Mouse (Mus musculus) neural tube, embryonic 13.5 days (tissue): Measurements from ENCODE around the gene Slc16a11. TPM values are rescaled to one million over a fixed set of nuclear protein-coding genes. Genes with fewer than 3 reads are reported as not detected.
A peak's percentile ranks its signal among the peaks of the same experiment; 100 is the strongest.

ENCODE experiments used
- ATAC-seq: fragments of 200-750 bp; cut with Nextera tagmentation; 2 replicates; pipeline ENCODE4 v1.8.0; 2017; ENCODE audit warnings: low read depth, mild to moderate bottlenecking, moderate TSS enrichment, moderate library complexity
- H3K27ac ChIP-seq: fragments of 300-500 bp; sonication (generic); replicated peaks from 2 replicates; pipeline ENCODE4 v1.5.1; 2015; ENCODE audit warnings: moderate library complexity, mild to moderate bottlenecking, inconsistent platforms
- H3K27me3 ChIP-seq: fragments of 300-500 bp; sonication (generic); 2 replicates; pipeline ENCODE4 v1.6.1; 2015; ENCODE audit warnings: mild to moderate bottlenecking, inconsistent platforms
- H3K36me3 ChIP-seq: fragments of 300-500 bp; sonication (generic); 2 replicates; pipeline ENCODE4 v1.6.1; 2015; ENCODE audit warnings: mild to moderate bottlenecking, inconsistent platforms
- H3K4me1 ChIP-seq: fragments of 300-500 bp; sonication (generic); replicated peaks from 2 replicates; pipeline ENCODE4 v1.6.1; 2015; ENCODE audit warnings: inconsistent platforms
- H3K4me2 ChIP-seq: fragments of 300-500 bp; sonication (generic); 2 replicates; pipeline ENCODE4 v1.6.1; 2015; ENCODE audit warnings: inconsistent platforms, mild to moderate bottlenecking, moderate library complexity
- H3K4me3 ChIP-seq: fragments of 300-500 bp; sonication (generic); 2 replicates; pipeline ENCODE4 v1.5.1; 2015; ENCODE audit warnings: mild to moderate bottlenecking, inconsistent platforms
- H3K9ac ChIP-seq: fragments of 300-500 bp; sonication (generic); 2 replicates; pipeline ENCODE4 v1.6.1; 2015; ENCODE audit warnings: moderate library complexity, mild to moderate bottlenecking, inconsistent platforms
- H3K9me3 ChIP-seq: fragments of 300-500 bp; sonication (generic); 2 replicates; pipeline ENCODE4 v1.6.1; 2016; ENCODE audit warnings: inconsistent platforms
- WGBS: fragments of 180-500 bp; shearing (Covaris S2); methylation state at CpG from one replicate; pipeline ENCODE4 v1.1.7; 2015; 5-methylcytosine and 5-hydroxymethylcytosine counted together
- microRNA counts: library from miRNA; unstranded; fragments of <30 nt; microRNA quantifications from one replicate; lab custom pipeline; 2016
- microRNA-seq: library from miRNA; unstranded; fragments of <30 nt; microRNA quantifications from one replicate; pipeline ENCODE4, GENCODE M21; 2016
- polyA plus RNA-seq: library from polyadenylated mRNA; unstranded; fragments of >200 nt; fragmentation: Nextera tagmentation; extraction: Ambion mirVana; gene quantifications from 2 replicates; pipeline ENCODE4 v1.2.1, GENCODE M21; 2015

Slc16a11 gene
- polyA plus RNA-seq, 1 experiment from 2014 or later: 3.4 TPM

DNA sequence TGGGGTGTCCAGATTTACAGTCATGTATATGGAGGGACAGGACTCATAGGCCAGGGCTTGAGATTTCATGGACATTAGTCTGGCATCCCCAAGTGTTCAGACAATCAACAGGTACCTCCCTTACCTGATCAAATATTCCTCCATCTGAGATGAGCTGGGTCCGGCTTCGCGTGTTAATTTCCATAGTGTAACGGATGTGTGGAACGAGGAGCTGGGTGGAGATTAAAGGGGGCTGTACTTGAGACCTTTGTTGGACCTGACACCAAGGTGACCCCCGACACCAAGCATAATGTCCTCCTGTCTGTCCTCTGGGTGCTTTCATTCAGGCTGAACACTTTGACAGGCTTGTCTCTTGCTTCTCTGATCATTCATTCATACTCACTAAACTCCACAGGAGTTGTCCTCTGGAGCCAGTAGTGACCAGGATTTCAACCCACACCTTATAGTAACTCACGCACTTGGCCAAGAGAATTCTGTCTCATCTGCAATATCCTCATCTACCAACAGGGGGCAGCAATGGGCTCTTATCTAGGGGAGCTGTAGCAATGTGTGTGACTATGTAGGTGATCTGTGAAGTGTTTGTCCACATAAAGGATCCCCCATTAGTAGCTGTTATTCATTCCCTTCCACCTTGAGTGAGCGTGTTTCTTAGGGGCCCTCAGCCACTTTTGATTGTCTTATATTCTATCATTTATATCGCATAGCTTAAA is 34.7 kb downstream of the Slc16a11 start:
- Histone ChIP-seq H3K27me3 (peaks cover 44% of the 10 kb centered on the region), H3K4me2 (no peak overlapping the region), H3K9me3 (no peaks in the 10 kb centered on the region), H3K4me3 (no peak overlapping the region), H3K4me1 (peaks cover 8% of the 10 kb centered on the region; the same call in 1 of the 2 replicates), H3K27ac (no peak overlapping the region), H3K36me3 (no peaks in the 10 kb centered on the region), H3K9ac (no peak overlapping the region)
- ATAC-seq: no peak
- WGBS: 56% methylated on average over 9 of the region's 9 CpGs

DNA sequence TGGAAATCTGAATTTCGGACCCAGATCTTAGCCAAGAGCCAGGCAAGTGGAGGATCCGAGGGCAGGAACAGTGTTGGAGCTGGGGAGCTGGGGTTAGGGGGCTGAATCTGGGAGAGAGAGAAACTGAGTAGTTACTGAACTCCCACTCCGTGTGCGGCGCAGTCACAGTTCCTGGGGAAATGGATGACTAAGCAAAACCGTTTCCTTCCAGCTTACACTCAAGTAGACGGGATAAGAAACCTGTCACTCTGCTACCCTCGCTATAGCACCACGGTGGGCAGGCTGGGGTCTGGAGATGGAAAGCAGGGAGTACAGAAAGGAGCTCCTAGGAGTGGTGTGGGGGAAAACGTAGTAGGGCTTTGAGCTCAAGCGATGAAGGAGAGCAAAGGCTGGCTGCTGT is 37.6 kb downstream of the Slc16a11 start:
- Histone ChIP-seq H3K4me2 (no peak overlapping the region), H3K27ac (no peak overlapping the region), H3K4me1 (peaks cover 15% of the 10 kb centered on the region; the same call in 1 of the 2 replicates), H3K9ac (no peak overlapping the region), H3K9me3 (no peaks in the 10 kb centered on the region), H3K36me3 (no peaks in the 10 kb centered on the region), H3K4me3 (no peak overlapping the region), H3K27me3 (peaks cover 62% of the 10 kb centered on the region)
- ATAC-seq: no peak
- WGBS: 72% methylated on average over 11 of the region's 11 CpGs

DNA sequence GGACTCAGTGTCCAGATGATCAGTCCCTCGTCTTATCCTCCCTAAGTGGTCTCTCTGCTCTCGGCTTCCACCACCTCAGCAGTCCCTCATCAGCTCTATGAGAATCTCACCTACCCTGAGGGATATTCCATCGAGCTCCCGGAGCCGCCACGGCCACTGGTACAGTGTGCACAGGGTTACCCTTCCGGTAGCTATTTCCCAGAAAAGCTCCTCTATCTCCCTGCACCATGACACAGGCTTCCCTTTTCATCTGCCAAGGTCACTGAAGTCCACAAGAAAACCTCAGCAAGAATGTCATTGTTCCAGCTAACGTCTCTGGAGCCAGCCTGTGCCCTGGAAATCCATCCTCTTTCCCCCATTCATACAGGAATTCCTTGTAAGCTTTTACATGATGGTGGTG is 39.3 kb downstream of the Slc16a11 start:
- H3K27ac ChIP-seq: no peak overlapping the region
- ATAC-seq: no peak
- no peak overlapping the region for H3K4me2 ChIP-seq
- H3K36me3 ChIP-seq: no peaks in the 10 kb centered on the region
- H3K4me3 ChIP-seq: no peak overlapping the region
- no peaks in the 10 kb centered on the region for H3K9me3 ChIP-seq
- no peak overlapping the region for H3K9ac ChIP-seq
- 83% methylated on average over 8 of the region's 8 CpGs for WGBS
- H3K27me3 ChIP-seq: peaks cover 69% of the 10 kb centered on the region
- H3K4me1 ChIP-seq: peaks cover 18% of the 10 kb centered on the region; the same call in 1 of the 2 replicates

- Histone ChIP-seq H3K27me3 (peaks cover 70% of the 10 kb centered on the region), H3K4me2 (peak overlapping the region; percentile 46), H3K9ac (0 out of 2 replicates have a peak overlapping the region, but pooled peaks have one; percentile 45), H3K27ac (no peak overlapping the region), H3K9me3 (no peaks in the 10 kb centered on the region), H3K4me1 (peaks cover 10% of the 10 kb centered on the region; the same call in 1 of the 2 replicates), H3K4me3 (peak overlapping the region; percentile 22), H3K36me3 (no peaks in the 10 kb centered on the region)
- ATAC-seq: no peak
- 5% methylated on average over 18 of the region's 18 CpGs for WGBS
These were observed 41.8 kb downstream of the Slc16a11 start for GRCm38 (mm10) chr11:70254337-70254736.

- peak within 1 kb of the TSS; percentile 45; the same call in 1 of the 2 replicates for H3K9ac ChIP-seq
- peak within 1 kb of the TSS; percentile 46 for H3K4me2 ChIP-seq
- H3K27me3 ChIP-seq: peaks cover 69% of the 10 kb centered on the region
- H3K9me3 ChIP-seq: no peaks in the 10 kb centered on the region
- peak within 1 kb of the TSS; percentile 22 for H3K4me3 ChIP-seq
- 2% methylated on average over 25 of the region's 25 CpGs for WGBS
- no peak within 1 kb of the TSS for H3K27ac ChIP-seq
- peaks cover 10% of the 10 kb centered on the region; the same call in 1 of the 2 replicates for H3K4me1 ChIP-seq
- no peaks in the 10 kb centered on the region for H3K36me3 ChIP-seq
- no peak for ATAC-seq
These were observed 42.5 kb downstream of the Slc16a11 start, which contains the start of gene Alox12 for GRCm38 (mm10) chr11:70254931-70255531. Gene Alox12, minus strand, starts transcription at chr11:70255353.

GRCm38 (mm10) chr11:70259035-70259434 is 46.5 kb downstream of the Slc16a11 start:
- Histone ChIP-seq H3K4me1 (peaks cover 10% of the 10 kb centered on the region; the same call in 1 of the 2 replicates), H3K4me2 (no peak overlapping the region), H3K4me3 (no peak overlapping the region), H3K27me3 (peaks cover 36% of the 10 kb centered on the region), H3K27ac (no peak overlapping the region), H3K36me3 (no peaks in the 10 kb centered on the region), H3K9ac (no peak overlapping the region), H3K9me3 (no peaks in the 10 kb centered on the region)
- ATAC-seq: no peak
- 98% methylated on average over 4 of the region's 4 CpGs for WGBS

DNA sequence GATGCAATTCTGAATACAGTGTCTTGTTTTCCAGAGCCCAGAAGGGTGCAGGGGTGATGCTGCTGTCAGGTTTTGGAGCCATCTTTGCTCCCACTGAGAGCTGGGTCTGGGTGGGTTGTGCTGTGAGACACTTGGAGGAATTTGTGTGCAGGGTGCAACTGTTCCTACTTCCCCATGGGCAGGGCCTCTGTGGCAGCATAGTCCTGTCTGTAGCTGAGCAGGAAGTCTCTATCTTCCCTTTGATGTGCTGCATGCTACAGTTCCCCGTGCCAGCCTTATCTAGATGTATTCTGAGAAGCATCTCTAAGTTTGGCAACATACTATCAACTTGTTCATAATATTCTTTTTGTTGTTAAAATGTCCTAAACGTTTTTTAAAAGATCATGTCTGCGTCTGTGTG is 52.7 kb downstream of the Slc16a11 start:
- no peaks in the 10 kb centered on the region for H3K9me3 ChIP-seq
- no peak overlapping the region for H3K27ac ChIP-seq
- no peaks in the 10 kb centered on the region for H3K36me3 ChIP-seq
- no peak overlapping the region for H3K4me3 ChIP-seq
- peaks cover 9% of the 10 kb centered on the region for H3K27me3 ChIP-seq
- 57% methylated on average over 3 of the region's 3 CpGs for WGBS
- H3K9ac ChIP-seq: no peak overlapping the region
- no peaks in the 10 kb centered on the region for H3K4me1 ChIP-seq
- no peak overlapping the region for H3K4me2 ChIP-seq
- no peak for ATAC-seq

DNA sequence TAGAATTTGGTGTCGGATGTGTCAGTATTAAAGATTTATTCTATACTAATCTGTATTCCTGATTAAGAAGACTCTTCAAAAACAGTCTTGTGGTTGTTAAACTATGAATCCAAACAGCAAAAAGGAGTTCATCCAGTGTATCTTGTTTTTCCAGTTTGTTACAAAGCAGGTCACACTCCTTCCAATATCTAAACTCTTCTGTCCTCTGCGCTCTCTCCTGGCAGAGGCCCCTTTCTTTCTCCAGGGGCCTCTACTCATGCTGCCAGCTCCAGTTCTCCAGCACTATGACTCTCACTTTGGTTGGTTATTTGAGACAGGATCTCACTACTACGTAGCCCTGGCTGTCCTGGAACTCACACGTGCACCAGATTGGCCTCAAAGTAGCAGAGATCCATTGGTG is 53.3 kb downstream of the Slc16a11 start:
- H3K27ac ChIP-seq: no peak overlapping the region
- no peak for ATAC-seq
- no peaks in the 10 kb centered on the region for H3K36me3 ChIP-seq
- no peaks in the 10 kb centered on the region for H3K4me1 ChIP-seq
- no peak overlapping the region for H3K4me2 ChIP-seq
- peaks cover 9% of the 10 kb centered on the region for H3K27me3 ChIP-seq
- no peaks in the 10 kb centered on the region for H3K9me3 ChIP-seq
- H3K4me3 ChIP-seq: no peak overlapping the region
- no peak overlapping the region for H3K9ac ChIP-seq
- 81% methylated on average over 4 of the region's 4 CpGs for WGBS

MicroRNAs within 50 kb of the gene (microRNA counts, 519-probe panel; counts per million panel counts)
- microRNA mmu-miR-195 (lab: Ali Mortazavi, UCI) (not detected), microRNA mmu-miR-497 (lab: Ali Mortazavi, UCI) (not detected)

Small RNA genes within 50 kb of the gene (microRNA-seq; reads per million reads assigned to microRNA genes)
- gene Mir195a (158 reads per million, percentile 61 among the genes with 10 or more reads in this experiment), gene Mir497 (not detected), gene Mir497b (not detected)

Other genes with a start within 250 kb of the Slc16a11 start
- 0.33 and 1.7 TPM in 2 replicates for gene Cldn7, start 248.0 kb upstream of the Slc16a11 start, polyA plus RNA-seq
- gene Ctdnep1, start 231.6 kb upstream of the Slc16a11 start, polyA plus RNA-seq: 21.5 and 22.5 TPM in 2 replicates
- gene Elp5, start 230.2 kb upstream of the Slc16a11 start, polyA plus RNA-seq: 160 and 162 TPM in 2 replicates
- gene Gabarap, start 221.6 kb upstream of the Slc16a11 start, polyA plus RNA-seq: 679 and 746 TPM in 2 replicates
- gene Phf23, start 217.0 kb upstream of the Slc16a11 start, polyA plus RNA-seq: 74.2 and 76.3 TPM in 2 replicates
- gene Dvl2, start 212.2 kb upstream of the Slc16a11 start, polyA plus RNA-seq: 26.7 and 28.8 TPM in 2 replicates
- 58.2 and 60.9 TPM in 2 replicates for gene Acadvl, start 197.3 kb upstream of the Slc16a11 start, polyA plus RNA-seq
- 23.1 and 23.5 TPM in 2 replicates for gene Dlg4, start 195.8 kb upstream of the Slc16a11 start, polyA plus RNA-seq
- gene Asgr1, start 158.7 kb upstream of the Slc16a11 start, polyA plus RNA-seq: 1.4 and 2.6 TPM in 2 replicates
- gene Asgr2, start 120.1 kb upstream of the Slc16a11 start, polyA plus RNA-seq: 0.39 TPM in 1 of 2 replicates, not detected in the other
- 0.21 and 0.39 TPM in 2 replicates for gene Mgl2, start 82.4 kb upstream of the Slc16a11 start, polyA plus RNA-seq
- gene Clec10a, start 56.6 kb upstream of the Slc16a11 start, polyA plus RNA-seq: 0.55 and 0.64 TPM in 2 replicates
- 14.7 and 15.8 TPM in 2 replicates for gene Slc16a13, start 8.3 kb downstream of the Slc16a11 start, polyA plus RNA-seq
- gene Bcl6b, start 17.0 kb downstream of the Slc16a11 start, polyA plus RNA-seq: 6.0 and 6.1 TPM in 2 replicates
- 161 and 174 TPM in 2 replicates for gene 0610010K14Rik, start 25.2 kb downstream of the Slc16a11 start, polyA plus RNA-seq
- gene Gm21988, start 27.1 kb downstream of the Slc16a11 start, polyA plus RNA-seq: 17.0 and 18.3 TPM in 2 replicates
- 362 and 382 TPM in 2 replicates for gene Rnasek, start 27.1 kb downstream of the Slc16a11 start, polyA plus RNA-seq
- 2.5 and 2.6 TPM in 2 replicates for gene Alox12, start 42.6 kb downstream of the Slc16a11 start, polyA plus RNA-seq
- not detected in 2 replicates for gene Alox12e, start 109.9 kb downstream of the Slc16a11 start, polyA plus RNA-seq
- gene Alox15, start 139.3 kb downstream of the Slc16a11 start, polyA plus RNA-seq: 0.28 TPM in 1 of 2 replicates, not detected in the other
- gene Pelp1, start 197.3 kb downstream of the Slc16a11 start, polyA plus RNA-seq: 31.9 and 32.6 TPM in 2 replicates
- gene Arrb2, start 219.9 kb downstream of the Slc16a11 start, polyA plus RNA-seq: 43.8 and 46.6 TPM in 2 replicates
- gene Med11, start 239.2 kb downstream of the Slc16a11 start, polyA plus RNA-seq: 45.3 and 46.0 TPM in 2 replicates
- 1.2 and 1.5 TPM in 2 replicates for gene Zmynd15, start 246.7 kb downstream of the Slc16a11 start, polyA plus RNA-seq
- gene Cxcl16, start 247.2 kb downstream of the Slc16a11 start, polyA plus RNA-seq: 7.2 and 8.9 TPM in 2 replicates